Mouse (Mus musculus) spleen, embryonic (tissue): ENCODE data around the gene D17H6S53E.

Experiments used
- CTCF ChIA-PET: fragments of 350-600 bp; sonication (Branson Sonifier 250); formaldehyde crosslinking; loops from one replicate; lab custom pipeline; 2022; lab: Charles Lee

The D17H6S53E gene

DNA sequence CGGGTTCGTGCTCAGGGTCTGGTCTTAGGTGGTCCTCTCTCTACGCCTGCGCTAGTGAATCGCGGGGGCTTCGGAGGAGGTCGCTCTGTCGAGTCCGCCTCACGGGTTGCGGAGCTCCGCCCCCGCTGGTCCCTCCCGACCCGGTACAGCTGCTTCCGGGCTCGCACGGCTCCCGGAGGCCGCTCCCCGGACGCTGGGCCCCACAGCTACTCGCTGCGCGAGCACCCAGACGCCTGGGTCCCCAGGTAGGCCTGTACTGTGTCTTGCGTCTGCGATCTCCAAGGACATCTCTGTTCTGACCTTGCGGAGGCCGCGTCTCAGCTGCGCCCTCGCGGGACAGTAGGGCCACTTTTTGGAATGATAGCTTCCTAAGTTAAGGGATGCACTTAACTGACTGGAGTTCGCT, at the start of gene D17H6S53E:
Gene D17H6S53E, plus strand, starts transcription at position 168 of the 406 bp plus-strand sequence.
- CTCF ChIA-PET: no interaction called here

DNA sequence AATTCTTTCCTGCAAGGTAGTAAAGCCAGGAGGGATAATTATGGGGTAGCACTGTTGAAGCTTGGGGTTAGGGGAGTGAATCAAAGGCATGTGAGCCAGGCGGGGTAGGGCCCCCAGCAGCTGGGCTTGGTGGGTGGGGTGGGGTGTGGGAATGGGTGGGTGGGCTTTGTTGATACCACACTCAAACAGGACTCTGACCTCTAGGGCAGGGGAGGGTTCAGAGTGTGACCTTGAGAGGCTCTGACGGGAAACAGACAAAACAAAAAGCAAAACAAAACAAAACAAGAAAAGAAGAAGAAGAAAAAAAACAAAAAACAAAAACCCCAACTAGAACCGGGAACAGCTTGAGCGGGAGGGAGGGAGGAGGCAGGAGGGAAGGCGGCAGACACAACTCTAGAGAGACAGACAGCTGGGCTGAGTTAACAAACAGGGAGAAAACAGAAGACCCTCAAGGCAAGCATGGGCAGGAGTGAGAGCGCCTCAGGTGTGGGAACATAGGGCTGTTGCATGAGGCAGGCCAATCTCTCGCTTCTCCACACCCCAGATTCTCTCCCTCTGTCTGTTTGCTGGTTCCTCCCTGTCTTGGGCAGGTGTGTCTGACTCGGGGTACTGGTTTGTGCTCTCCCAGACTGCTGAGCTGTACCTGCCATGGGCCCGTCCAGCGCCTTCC, 49.5 kb upstream of the D17H6S53E start, which contains the start of gene Ly6g6e:
Gene Ly6g6e, plus strand, starts transcription at position 396 of the 670 bp plus-strand sequence.
- CTCF ChIA-PET: no interaction called here

DNA sequence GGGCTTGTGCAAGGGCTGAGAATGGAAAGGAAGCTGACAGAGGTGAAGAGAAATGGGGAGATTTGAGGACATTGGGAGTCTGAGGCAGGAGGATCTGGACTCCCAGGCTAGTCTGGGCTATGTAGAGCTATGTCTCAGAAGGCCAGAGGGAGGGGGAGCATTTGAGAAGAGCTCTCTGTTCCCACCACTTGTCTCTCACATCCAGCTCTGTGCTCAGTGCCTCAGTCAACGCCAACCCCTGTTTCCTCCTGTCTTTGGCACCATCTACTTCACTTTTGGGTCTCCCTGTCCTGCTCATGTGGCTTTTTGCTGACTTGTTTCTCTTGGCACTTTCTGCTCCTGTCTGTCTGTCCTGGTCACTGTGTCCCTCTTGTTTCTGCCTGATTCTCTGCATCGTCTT, 48.9 kb upstream of the D17H6S53E start:
- CTCF ChIA-PET: no interaction called here

DNA sequence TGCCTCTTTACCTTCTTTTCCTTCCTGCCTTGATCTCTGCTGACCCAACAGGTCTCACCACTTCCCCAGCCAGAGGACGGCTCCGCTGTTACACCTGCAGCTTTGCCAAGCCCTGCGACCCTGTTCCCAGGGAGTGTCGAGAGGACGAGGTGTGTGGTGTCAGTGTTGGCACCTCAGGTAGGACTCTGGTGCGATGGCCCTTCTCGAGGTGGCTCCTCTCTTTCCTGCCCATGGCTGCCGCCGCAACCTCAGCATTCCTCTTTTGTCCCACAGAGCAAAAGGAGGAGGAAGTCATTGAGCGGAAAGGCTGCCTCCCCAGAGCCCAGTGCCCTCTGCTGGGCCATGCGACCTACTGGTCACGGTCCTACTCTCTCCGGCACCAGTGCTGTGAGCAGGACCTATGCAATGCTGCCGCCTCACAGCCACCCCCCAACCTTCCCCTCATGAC, 48.4 kb upstream of the D17H6S53E start, which contains the start of gene Ly6g6d:
Gene Ly6g6d, minus strand, starts transcription at position 280 of the 448 bp plus-strand sequence.
- CTCF ChIA-PET: no interaction called here

DNA sequence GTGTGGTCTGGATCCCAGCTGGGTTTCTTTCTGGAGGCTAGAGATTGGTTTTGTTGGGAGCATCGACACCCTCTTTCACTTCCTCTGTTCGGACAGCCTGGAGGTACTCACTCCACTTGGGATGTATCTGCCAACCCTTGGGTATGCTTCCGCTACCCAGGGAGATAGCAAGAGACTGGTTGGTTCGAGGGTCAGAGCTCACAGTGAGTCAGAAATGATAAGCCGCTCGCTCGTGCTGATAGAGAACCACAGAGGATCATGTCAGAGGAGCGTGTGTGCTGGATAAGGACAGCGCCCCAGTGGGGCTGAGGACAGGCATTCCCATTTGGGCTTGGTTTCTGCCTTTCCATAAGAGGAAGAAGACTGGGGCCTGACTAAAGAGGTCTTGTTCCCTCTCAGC, 46.4 kb upstream of the D17H6S53E start:
- CTCF ChIA-PET: interaction anchor here (0.7 kb wide), 1 partner anchor 67 kb away, joined by 3 read pairs; no protein-coding TSS in a partner anchor

DNA sequence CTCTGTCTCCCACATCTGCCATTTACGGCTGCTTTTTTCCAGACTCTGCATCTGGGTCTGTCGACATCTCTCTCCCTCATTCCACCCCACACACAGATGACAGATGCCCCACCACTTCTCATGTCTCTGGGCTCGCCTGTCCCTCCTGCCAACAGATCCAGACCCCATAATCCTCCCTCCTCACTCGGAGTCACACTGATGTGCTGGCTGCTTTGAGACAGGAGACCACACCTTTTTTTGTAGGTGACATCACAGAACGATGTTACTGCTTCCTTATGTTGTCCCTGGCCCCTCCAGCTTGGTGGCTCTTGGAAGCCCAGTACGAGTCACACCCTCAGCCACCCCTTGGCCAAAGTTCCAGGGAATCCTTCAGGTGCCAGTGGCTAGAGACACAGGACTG, 45.9 kb upstream of the D17H6S53E start:
- CTCF ChIA-PET: no interaction called here

DNA sequence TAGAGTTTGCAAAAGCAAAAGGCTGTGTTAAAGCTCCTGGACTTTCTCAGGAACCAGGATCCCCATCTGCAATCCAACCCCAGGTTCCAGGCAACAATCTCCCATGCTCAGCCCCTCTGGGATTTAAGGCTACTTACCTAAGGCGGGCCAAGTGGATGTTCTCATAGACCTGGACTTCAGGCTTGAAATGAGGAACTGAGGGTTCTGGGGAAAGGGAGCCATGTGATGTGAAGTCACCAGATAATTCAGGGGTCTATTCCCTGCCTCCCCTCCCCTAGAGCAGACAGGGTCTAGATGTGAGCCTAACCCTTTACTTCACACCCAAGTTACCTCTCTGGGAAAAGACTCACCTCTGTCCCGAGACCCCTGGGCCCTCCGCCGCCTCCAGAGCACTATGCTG, 45.5 kb upstream of the D17H6S53E start:
- CTCF ChIA-PET: no interaction called here

DNA sequence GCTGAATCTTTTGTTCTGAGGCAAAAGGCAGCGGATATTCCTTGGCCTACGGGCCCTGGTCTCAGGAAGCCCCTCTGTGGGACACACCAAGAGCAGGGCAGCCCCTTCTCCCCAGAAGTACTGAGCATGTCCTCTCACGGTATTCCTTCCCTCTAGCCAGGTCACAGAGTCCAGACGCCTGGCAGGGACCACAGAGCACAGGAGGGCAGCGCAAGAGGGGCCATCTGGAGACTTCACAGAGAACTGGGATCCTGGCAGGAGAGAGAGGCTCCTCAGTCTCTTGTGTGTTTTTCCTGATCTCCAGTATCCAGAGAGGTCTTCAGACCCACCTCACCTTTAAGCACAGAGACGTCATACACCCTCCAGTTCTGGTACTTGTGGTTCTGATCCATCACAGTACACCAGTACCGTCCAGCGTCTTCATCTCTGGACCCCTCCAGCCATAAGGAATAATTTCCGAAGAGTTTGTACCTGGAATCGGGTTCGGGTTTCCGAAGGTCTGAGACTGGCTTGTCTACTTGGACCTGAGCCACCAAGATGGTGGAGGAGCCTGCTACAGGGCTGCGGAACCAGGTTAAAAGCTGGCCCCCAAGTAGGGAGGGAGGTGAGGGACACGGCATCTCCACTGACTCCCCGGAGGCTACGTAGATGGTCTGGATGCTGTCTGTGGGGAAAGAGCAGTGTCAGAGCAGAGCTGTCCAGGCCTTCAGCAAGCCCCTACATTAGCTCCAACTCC, 43.2 kb upstream of the D17H6S53E start:
- CTCF ChIA-PET: no interaction called here

DNA sequence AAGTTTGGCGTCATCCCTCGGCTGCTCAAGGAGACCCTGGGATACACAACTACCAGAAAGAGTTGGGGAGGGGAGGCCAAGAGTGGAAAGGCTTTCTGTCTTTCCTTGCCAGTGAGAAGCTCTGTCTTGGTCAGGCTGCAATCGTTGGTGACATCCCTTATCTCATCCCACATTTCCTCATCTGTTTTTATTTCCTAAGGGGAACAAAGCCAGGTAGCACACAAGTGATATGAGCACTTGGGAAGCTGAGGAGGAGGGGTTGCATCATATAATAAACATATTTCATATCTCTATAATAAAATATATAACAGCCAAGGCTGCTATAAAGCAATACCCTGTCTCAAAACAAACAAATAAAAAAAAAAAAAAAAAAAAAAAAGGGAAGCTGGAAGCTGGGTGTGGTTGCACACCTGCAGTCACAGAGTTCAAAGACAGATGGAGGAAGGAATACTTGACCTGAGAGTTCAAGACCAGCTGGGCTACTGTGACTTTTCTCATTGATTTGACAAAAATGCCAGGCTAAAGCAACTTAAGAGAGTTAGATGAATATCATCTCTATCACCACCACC, 42.2 kb upstream of the D17H6S53E start:
- CTCF ChIA-PET: interaction anchor here (0.7 kb wide), 1 partner anchor 102 kb away, joined by 10 read pairs; the partner anchor contains the start of gene Lsm2

DNA sequence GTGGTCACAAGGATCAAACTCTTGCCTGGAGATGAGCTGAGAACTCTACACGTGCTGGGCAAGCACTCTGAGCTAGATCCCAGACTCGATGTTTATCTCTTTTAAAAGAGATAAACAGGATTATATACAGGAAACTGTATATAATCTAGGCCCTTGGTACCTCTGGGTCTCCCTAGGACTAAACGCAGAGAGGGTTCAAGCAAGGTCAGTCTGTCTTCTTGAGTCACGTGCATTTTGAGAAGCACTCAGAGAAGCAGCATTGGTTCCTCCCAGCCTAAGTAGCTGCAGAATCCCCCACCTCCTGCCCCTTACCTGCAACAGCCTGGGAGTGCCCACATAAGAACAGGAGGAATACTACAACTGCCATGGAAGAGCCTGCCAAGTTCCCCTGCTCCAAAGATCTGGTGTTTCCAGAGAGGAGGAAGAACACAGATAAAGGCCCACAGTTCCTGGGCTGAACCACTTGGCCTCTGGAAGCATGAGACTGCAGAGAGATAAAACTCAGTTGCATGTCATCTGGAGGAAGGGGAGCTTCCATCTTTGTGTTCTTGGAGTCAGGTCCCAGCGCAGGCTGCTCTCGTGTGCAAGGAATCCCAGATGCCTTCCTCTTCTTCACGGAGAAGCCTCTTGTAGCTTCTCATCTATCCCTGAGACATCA, 40.8 kb upstream of the D17H6S53E start, which contains the start of gene Ly6g6f:
Gene Ly6g6f, minus strand, starts transcription at position 403 of the 658 bp plus-strand sequence.
- CTCF ChIA-PET: interaction anchor here (0.6 kb wide), 1 partner anchor 960 kb away, joined by 3 read pairs; no protein-coding TSS in a partner anchor

DNA sequence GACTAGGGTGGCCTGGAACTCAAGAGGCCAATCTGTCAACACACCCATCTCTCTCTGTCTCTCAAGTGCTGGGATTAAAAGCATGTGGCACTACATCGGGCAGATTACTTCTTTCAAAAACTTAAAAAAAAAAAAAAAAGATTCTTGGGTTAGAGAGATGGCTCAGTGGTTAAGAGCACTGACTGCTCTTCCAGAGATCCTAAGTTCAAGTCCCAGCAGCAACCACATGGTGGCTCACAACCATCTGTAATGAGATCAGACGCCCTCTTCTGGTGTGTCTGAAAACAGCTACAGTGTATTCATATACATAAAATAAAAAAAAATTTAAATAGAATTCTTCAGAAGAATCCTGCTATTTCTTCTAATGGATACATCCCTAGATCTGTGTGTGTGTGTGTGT, 38.0 kb upstream of the D17H6S53E start:
- CTCF ChIA-PET: interaction anchor here (0.7 kb wide), 1 partner anchor 82 kb away, joined by 4 read pairs; no protein-coding TSS in a partner anchor

DNA sequence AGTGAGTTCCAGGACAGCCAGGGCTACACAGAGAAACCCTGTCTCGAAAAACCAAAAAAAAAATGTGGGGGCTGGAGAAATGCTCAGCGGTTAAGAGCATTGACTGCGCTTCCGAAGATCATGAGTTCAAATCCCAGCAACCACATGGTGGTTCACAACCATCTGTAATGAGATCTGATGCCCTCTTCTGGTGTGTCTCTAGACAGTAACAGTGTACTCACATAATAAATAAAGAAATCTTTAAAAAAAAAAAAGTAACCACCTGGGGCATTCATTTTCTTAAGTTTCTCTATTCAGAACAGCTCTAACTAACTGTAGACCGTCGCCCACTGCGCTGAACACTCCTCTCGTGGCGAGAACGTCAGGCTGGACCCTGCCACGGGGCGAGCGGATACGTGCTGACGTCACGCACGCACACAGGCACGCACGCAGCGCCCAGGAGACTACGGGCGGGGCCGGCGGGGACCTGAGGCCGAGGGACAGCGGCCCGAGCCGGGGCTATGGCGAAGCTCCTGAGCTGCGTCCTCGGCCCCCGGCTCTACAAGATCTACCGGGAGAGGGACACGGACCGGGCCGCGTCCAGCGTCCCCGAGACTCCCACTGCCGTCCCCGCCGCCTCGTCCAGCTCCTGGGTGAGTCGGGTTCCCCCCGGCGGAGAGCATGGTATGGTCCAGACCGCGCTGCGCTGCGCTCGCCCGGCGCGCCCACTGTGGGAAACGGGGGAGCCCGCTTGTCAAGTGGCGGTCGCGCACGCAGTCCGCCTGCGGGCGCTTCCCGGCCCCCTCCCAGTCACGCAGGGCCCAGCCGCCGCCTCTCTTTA, 37.1 kb upstream of the D17H6S53E start, which contains the start of gene Abhd16a:
Gene Abhd16a, plus strand, starts transcription at position 439 of the 820 bp plus-strand sequence.
- CTCF ChIA-PET: interaction anchor here (0.6 kb wide), 1 partner anchor 141 kb away, joined by 3 read pairs; no protein-coding TSS in a partner anchor

DNA sequence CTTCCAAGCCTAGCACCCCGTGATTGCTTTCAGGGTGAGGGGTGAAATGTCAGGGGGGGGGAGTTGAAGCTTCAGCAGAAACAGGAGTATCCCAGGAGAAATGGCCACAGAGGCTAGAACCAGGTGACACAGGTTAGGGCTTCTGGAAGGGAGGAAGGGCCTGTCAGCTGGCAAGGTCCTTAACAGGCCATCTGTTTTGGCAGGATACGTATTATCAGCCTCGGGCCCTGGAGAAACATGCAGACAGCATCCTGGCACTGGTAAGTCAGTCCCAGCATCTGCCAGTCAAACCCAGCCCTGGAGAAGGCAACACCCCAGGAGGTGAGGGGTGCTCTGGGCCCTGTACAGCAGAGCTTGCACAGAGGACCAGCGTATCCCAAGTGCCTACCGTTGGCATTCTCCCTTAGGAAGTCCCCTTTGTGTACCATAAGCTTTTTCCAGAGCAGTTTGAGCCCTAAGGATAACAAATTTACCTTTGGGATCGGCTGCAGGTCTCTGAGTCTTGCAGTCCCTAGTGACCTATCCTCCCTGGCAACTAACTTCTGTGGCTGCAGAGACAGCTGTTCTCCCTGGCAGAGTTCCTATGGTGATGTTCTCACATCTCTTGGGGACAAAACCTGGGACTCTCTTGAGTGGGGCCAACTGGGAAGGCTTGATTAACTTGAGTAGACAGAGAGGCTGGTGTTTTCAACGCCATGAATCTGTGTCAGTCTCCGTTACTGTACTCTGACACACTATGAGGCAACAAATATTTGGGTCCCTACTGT, 35.8 kb upstream of the D17H6S53E start:
- CTCF ChIA-PET: interaction anchor here (0.6 kb wide), 1 partner anchor 41 kb away, joined by 3 read pairs; the partner anchor contains the start of gene Clic1

DNA sequence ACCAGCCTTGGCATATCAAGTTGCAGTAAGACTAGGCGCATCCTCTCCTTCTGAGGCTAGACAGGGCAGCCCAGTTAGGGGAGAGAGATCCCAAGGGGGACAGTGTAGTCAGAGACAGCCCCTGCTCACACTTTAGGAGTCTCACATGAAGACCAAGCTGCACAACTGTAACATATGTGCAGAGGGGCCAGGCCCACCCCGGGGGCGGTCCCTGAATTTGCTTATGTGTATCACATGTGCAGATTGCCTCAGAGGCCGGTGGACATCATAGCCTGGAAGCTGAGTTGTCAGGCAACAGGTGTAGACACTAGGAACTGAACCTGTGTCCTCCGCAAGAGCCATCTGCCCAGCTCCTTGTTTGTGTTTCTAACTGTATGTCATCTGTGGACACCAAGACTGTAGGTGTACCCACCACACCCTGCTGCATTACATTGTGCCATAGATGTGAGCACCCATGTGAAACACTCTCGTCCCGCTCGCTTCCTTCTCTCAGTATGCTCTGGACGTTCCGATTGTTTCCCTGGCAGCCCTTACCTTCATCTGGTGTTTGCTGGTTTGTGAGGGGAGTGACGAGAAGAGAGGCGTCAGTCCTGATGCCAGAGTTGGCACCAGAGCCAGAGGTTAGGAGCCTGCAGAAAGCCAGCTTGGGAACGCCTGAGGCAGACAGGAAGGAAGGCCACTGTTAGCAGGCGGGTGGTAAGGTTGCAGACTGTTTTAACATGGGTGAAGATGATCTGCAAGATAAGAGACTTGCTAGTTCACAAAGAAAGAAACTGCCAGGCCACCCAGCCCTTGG, 33.6 kb upstream of the D17H6S53E start:
- CTCF ChIA-PET: no interaction called here

DNA sequence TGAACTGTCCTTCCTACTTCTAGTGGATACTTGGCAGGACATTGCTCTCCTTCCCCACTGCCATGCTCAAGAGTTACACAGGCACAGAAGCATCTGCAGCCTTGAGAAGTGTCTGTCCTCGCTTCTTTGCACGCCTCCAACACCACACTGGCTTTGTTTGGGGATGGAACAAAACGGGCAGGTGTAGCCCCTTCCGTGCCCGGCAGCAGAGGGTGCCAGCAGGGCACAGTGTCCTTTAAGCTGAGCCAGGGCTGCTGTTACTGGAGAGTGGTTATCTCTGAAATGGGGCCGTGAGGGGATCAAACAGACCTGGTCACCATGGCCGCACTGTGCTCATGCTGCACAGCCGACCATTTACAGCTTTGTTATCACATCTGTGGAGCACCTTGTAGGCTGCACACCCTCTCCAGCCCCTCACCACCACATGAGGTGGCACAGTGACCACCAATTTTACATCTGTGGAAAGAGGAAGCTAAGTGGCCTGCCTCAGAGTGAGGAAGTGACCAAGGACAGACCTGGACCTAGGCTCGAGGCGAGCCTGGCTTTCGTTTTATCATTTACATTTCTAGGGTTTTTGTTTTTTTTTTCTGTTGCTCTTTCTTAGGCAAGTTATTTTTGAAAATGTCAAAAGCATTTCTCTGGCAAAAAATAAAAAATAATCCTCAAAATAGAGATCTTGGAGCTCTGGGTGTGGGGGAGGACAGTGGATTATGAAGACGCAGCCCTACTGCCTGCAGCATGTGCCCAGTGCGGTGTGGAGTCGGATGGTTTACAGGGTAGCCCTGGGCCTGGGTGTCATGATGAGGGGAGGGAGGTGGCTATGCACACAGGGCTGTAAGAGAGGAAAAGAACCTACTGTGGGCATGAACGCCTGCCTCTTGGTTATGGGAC, 31.5 kb upstream of the D17H6S53E start:
- CTCF ChIA-PET: interaction anchor here (0.6 to 0.7 kb wide), 3 partner anchors 34 to 483 kb away, joined by 4 to 11 read pairs (median 6); no protein-coding TSS in a partner anchor

DNA sequence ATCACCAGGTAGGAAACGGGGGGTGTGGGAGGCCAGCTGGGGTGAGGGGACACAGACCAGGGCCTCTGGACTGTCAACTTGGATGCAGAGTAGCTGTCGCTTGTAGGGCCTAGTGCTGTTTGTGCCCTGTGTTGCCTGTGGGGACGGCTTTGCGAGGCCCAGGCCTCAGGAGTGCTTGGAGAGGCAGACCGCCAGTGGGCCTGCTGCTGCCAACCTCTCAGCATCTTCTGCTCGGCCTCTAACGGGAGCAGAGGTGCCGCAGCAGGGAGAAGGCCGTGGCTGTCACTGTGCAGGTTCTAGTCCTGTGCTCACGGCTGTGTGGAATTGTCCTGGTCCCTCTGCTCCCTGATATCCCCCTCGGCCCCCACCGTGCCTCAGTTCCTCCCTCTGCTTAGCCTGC, 29.6 kb upstream of the D17H6S53E start:
- CTCF ChIA-PET: no interaction called here

DNA sequence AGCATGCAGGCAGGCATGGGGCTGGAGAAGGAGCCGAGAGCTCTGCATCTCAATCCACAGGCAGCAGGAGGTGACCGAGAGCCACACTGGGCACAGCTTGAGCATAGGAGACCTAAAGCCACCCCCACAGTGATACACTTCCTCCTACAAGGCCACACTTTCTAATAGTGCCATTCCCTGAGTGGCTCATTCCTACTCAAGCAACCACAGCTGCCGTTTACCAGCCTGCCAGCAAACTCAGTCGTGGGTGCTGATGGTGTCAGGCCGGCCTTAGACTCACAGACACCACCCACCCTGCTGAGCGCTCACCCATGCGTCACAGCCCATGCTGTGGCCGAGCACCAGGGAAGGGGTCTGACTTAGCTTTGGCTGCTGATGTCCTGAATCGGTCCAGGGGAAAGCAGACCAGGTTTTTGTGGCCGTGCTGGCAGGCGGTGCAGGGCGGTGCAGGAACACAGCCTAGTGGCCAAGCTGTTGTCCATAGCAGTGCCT, 29.0 kb upstream of the D17H6S53E start:
- CTCF ChIA-PET: no interaction called here
